Mouse (Mus musculus): Measurements from ENCODE around the gene Papln.

Gene Papln

DNA sequence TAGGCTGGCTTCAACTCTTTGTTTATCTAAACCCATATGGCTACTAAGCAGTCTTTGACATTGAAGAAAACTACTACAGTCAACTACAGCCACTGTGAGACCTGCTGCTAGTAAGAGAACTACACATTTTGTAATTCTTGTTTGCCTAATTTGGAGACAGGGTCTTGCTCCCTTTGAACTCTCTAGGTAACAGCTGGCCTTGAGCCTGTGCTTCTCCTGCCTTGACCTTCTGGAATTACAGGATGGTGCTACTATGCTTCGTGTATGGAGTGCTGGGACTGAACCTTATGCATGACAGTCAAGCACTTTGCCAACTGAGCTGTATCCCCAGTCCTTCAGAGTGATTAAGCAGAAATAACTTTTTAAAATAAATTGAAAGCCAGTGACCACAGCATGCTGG, 53.2 kb downstream of the Papln start:
- no peak for DNase-seq (ENCODE audit: low read depth, low spot score)

GRCm38 (mm10) chr12:83830424-83830823, 67.0 kb downstream of the Papln start:
- no peak for DNase-seq (ENCODE audit: low read depth, low spot score)

- no peak for DNase-seq (ENCODE audit: low read depth, low spot score)
These were observed 70.5 kb downstream of the Papln start for GRCm38 (mm10) chr12:83833979-83834378.

GRCm38 (mm10) chr12:83841409-83842190, 78.2 kb downstream of the Papln start:
- no peak for DNase-seq (ENCODE audit: low read depth, low spot score)
